Mouse (Mus musculus): ENCODE measurements around the gene Rabggta. TPM values are rescaled to one million over a fixed set of nuclear protein-coding genes. Genes with fewer than 3 reads are reported as not detected.

Rabggta gene
- polyA plus RNA-seq, 1 experiment from 2014 or later = 29.4 TPM

GRCm38 (mm10) chr14:55671486-55671832, 50.6 kb downstream of the Rabggta start:
- WGBS = 0% methylated on average over 12 of the region's 12 CpGs
- no peaks in the 10 kb centered on the region for H3K9me3 ChIP-seq
- no peaks in the 10 kb centered on the region for H3K27me3 ChIP-seq (ENCODE audit: insufficient read depth, poor library complexity, severe bottlenecking)
- H3K4me3 ChIP-seq = peak overlapping the region; percentile 83
- H3K36me3 ChIP-seq = peaks cover 31% of the 10 kb centered on the region
- H3K4me1 ChIP-seq = peaks cover 20% of the 10 kb centered on the region
- DNase-seq (ENCODE audit: low spot score) = no peak
- H3K27ac ChIP-seq = peak overlapping the region; percentile 98

Other genes starting within 250 kb of the Rabggta start
- gene Dhrs4, start 243.5 kb downstream of the Rabggta start, polyA plus RNA-seq (2016; fragmentation: Nextera tagmentation; extraction: Ambion mirVana) = 62.6 and 85.5 TPM in 2 replicates
- 1.5 and 3.3 TPM in 2 replicates for gene Carmil3, start 231.6 kb downstream of the Rabggta start, polyA plus RNA-seq (2016; fragmentation: Nextera tagmentation; extraction: Ambion mirVana)
- gene Cpne6, start 211.8 kb downstream of the Rabggta start, polyA plus RNA-seq (2016; fragmentation: Nextera tagmentation; extraction: Ambion mirVana) = 0.36 and 0.41 TPM in 2 replicates
- gene Nrl, start 197.3 kb downstream of the Rabggta start, polyA plus RNA-seq (2016; fragmentation: Nextera tagmentation; extraction: Ambion mirVana) = not detected in 2 replicates
- 31.5 and 32.5 TPM in 2 replicates for gene Pck2, start 182.0 kb downstream of the Rabggta start, polyA plus RNA-seq (2016; fragmentation: Nextera tagmentation; extraction: Ambion mirVana)
- 69.9 and 75.2 TPM in 2 replicates for gene Dcaf11, start 162.3 kb downstream of the Rabggta start, polyA plus RNA-seq (2016; fragmentation: Nextera tagmentation; extraction: Ambion mirVana)
- 1.3 TPM in 1 of 2 replicates, not detected in the other for gene A730061H03Rik, start 161.9 kb downstream of the Rabggta start, polyA plus RNA-seq (2016; fragmentation: Nextera tagmentation; extraction: Ambion mirVana)
- 74.6 and 136 TPM in 2 replicates for gene Fitm1, start 146.6 kb downstream of the Rabggta start, polyA plus RNA-seq (2016; fragmentation: Nextera tagmentation; extraction: Ambion mirVana)
- gene Psme1, start 144.1 kb downstream of the Rabggta start, polyA plus RNA-seq (2016; fragmentation: Nextera tagmentation; extraction: Ambion mirVana) = 173 and 196 TPM in 2 replicates
- 17.1 and 22.1 TPM in 2 replicates for gene Emc9, start 137.0 kb downstream of the Rabggta start, polyA plus RNA-seq (2016; fragmentation: Nextera tagmentation; extraction: Ambion mirVana)
- 188 and 205 TPM in 2 replicates for gene Psme2, start 131.2 kb downstream of the Rabggta start, polyA plus RNA-seq (2016; fragmentation: Nextera tagmentation; extraction: Ambion mirVana)
- gene Rnf31, start 130.6 kb downstream of the Rabggta start, polyA plus RNA-seq (2016; fragmentation: Nextera tagmentation; extraction: Ambion mirVana) = 14.4 and 21.9 TPM in 2 replicates
- gene Irf9, start 118.7 kb downstream of the Rabggta start, polyA plus RNA-seq (2016; fragmentation: Nextera tagmentation; extraction: Ambion mirVana) = 5.9 and 7.4 TPM in 2 replicates
- 13.7 and 17.6 TPM in 2 replicates for gene Rec8, start 104.2 kb downstream of the Rabggta start, polyA plus RNA-seq (2016; fragmentation: Nextera tagmentation; extraction: Ambion mirVana)
- 103 and 108 TPM in 2 replicates for gene Ipo4, start 86.3 kb downstream of the Rabggta start, polyA plus RNA-seq (2016; fragmentation: Nextera tagmentation; extraction: Ambion mirVana)
- gene Gm49378, start 84.4 kb downstream of the Rabggta start, polyA plus RNA-seq (2016; fragmentation: Nextera tagmentation; extraction: Ambion mirVana) = 2.3 and 3.1 TPM in 2 replicates
- gene Tm9sf1, start 78.5 kb downstream of the Rabggta start, polyA plus RNA-seq (2016; fragmentation: Nextera tagmentation; extraction: Ambion mirVana) = 91.6 and 96.4 TPM in 2 replicates
- gene Tssk4, start 72.1 kb downstream of the Rabggta start, polyA plus RNA-seq (2016; fragmentation: Nextera tagmentation; extraction: Ambion mirVana) = 0.27 and 0.57 TPM in 2 replicates
- 71.6 and 79.7 TPM in 2 replicates for gene Mdp1, start 61.8 kb downstream of the Rabggta start, polyA plus RNA-seq (2016; fragmentation: Nextera tagmentation; extraction: Ambion mirVana)
- 50.8 and 58.8 TPM in 2 replicates for gene Gmpr2, start 50.3 kb downstream of the Rabggta start, polyA plus RNA-seq (2016; fragmentation: Nextera tagmentation; extraction: Ambion mirVana)
- gene Nedd8, start 50.1 kb downstream of the Rabggta start, polyA plus RNA-seq (2016; fragmentation: Nextera tagmentation; extraction: Ambion mirVana) = 543 and 573 TPM in 2 replicates
- 44.4 and 50.4 TPM in 2 replicates for gene Tinf2, start 40.4 kb downstream of the Rabggta start, polyA plus RNA-seq (2016; fragmentation: Nextera tagmentation; extraction: Ambion mirVana)
- 0.46 and 1.6 TPM in 2 replicates for gene Tgm1, start 8.3 kb downstream of the Rabggta start, polyA plus RNA-seq (2016; fragmentation: Nextera tagmentation; extraction: Ambion mirVana)
- gene Dhrs1, start 23.4 kb upstream of the Rabggta start, polyA plus RNA-seq (2016; fragmentation: Nextera tagmentation; extraction: Ambion mirVana) = 59.7 and 60.5 TPM in 2 replicates
- gene Nop9, start 23.4 kb upstream of the Rabggta start, polyA plus RNA-seq (2016; fragmentation: Nextera tagmentation; extraction: Ambion mirVana) = 33.2 and 49.1 TPM in 2 replicates
- gene Cideb, start 36.2 kb upstream of the Rabggta start, polyA plus RNA-seq (2016; fragmentation: Nextera tagmentation; extraction: Ambion mirVana) = 1.4 and 2.0 TPM in 2 replicates
- 0.44 and 1.1 TPM in 2 replicates for gene Ltb4r2, start 39.2 kb upstream of the Rabggta start, polyA plus RNA-seq (2016; fragmentation: Nextera tagmentation; extraction: Ambion mirVana)
- gene Ltb4r1, start 43.7 kb upstream of the Rabggta start, polyA plus RNA-seq (2016; fragmentation: Nextera tagmentation; extraction: Ambion mirVana) = 0.53 and 0.79 TPM in 2 replicates
- gene Adcy4, start 61.8 kb upstream of the Rabggta start, polyA plus RNA-seq (2016; fragmentation: Nextera tagmentation; extraction: Ambion mirVana) = 14.5 and 18.1 TPM in 2 replicates
- 20.0 and 32.0 TPM in 2 replicates for gene Ripk3, start 66.6 kb upstream of the Rabggta start, polyA plus RNA-seq (2016; fragmentation: Nextera tagmentation; extraction: Ambion mirVana)
- 15.4 and 35.8 TPM in 2 replicates for gene Nfatc4, start 100.9 kb upstream of the Rabggta start, polyA plus RNA-seq (2016; fragmentation: Nextera tagmentation; extraction: Ambion mirVana)
- 27.1 and 32.7 TPM in 2 replicates for gene Nynrin, start 131.7 kb upstream of the Rabggta start, polyA plus RNA-seq (2016; fragmentation: Nextera tagmentation; extraction: Ambion mirVana)
- 0.12 and 0.30 TPM in 2 replicates for gene Cbln3, start 162.1 kb upstream of the Rabggta start, polyA plus RNA-seq (2016; fragmentation: Nextera tagmentation; extraction: Ambion mirVana)
- 18.2 and 23.2 TPM in 2 replicates for gene Khnyn, start 162.7 kb upstream of the Rabggta start, polyA plus RNA-seq (2016; fragmentation: Nextera tagmentation; extraction: Ambion mirVana)
- 42.4 and 50.3 TPM in 2 replicates for gene Sdr39u1, start 178.0 kb upstream of the Rabggta start, polyA plus RNA-seq (2016; fragmentation: Nextera tagmentation; extraction: Ambion mirVana)
- not detected in 2 replicates for gene Cma1, start 222.4 kb upstream of the Rabggta start, polyA plus RNA-seq (2016; fragmentation: Nextera tagmentation; extraction: Ambion mirVana)
- not detected in 2 replicates for gene Cma2, start 228.7 kb upstream of the Rabggta start, polyA plus RNA-seq (2016; fragmentation: Nextera tagmentation; extraction: Ambion mirVana)